Mouse (Mus musculus): ENCODE measurements around the gene Sema4d. TPM values are rescaled to one million over a fixed set of nuclear protein-coding genes. Genes with fewer than 3 reads are reported as not detected.
A peak's percentile ranks its signal among the peaks of the same experiment; 100 is the strongest.

The Sema4d gene
- total RNA-seq, 2 experiments from 2014 or later: 6.5 to 18.8 TPM

DNA sequence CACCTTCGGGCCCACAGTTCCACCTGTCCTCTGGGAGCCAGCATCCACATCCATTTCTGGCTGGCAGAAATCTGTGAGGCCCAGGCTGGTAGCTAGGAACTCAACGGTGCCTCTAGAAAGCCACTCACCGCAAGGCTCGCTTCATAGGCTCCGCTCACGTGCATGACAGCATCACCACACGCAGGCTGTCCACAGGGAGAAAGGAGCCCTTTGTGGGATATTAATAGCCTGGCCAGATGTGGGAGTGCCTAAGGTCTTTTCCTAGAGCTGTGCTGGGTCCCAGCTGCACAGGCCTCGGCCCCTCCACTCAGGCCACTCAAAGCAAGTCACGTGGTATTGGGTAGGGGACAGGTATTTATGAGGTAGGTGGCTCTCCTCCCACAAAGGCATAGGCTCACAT, 35.1 kb downstream of the Sema4d start:
- no peak for ATAC-seq (replicated peaks; ENCODE audit: low FRiP score, poor library complexity, severe bottlenecking)

GRCm38 (mm10) chr13:51757099-51757498, 36.4 kb downstream of the Sema4d start:
- no peak for ATAC-seq (replicated peaks; ENCODE audit: low FRiP score, poor library complexity, severe bottlenecking)

DNA sequence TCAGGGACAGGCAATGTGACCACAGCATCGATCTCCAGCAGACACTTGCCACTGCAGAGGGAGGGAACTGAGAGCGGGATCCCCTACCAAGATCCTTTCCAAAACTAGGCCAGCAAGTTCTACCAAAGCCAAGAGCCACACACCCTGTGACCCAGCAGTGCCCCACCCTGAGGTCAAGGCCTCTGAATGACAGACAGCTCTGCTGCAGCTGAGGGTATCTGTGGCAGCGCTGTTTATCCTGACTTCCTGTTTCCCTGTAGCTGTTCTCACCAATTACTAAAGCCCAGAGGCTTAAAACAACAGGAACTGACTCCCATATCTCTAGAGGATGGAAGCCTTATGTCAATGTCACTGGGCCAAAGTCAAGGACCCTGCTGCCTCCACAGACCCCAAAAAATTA, 37.0 kb downstream of the Sema4d start:
- peak; percentile 64 for ATAC-seq (replicated peaks; ENCODE audit: low FRiP score, poor library complexity, severe bottlenecking)

- no peak for ATAC-seq (replicated peaks; ENCODE audit: low FRiP score, poor library complexity, severe bottlenecking)
Measured at GRCm38 (mm10) chr13:51756019-51756418, 37.5 kb downstream of the Sema4d start.

DNA sequence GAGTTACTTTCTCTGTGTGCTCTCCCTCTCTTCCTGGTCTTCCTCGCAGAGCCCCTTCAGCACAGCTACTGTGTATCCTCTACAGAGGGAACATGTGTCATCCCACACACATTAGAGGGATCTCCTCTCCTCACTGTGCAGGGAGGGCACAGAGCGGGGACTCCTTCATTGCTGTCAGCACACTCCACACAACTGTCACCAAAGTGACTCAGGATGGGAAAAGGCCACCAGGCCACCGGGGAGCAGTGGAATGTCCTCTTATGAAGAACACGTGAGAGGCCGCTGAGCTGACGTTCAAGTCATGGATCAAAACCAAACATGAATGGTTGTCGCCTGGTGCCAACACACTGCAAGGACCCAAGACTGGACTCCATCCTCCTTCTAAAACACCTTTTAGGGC, 38.0 kb downstream of the Sema4d start:
- ATAC-seq (replicated peaks; ENCODE audit: low FRiP score, poor library complexity, severe bottlenecking): no peak

DNA sequence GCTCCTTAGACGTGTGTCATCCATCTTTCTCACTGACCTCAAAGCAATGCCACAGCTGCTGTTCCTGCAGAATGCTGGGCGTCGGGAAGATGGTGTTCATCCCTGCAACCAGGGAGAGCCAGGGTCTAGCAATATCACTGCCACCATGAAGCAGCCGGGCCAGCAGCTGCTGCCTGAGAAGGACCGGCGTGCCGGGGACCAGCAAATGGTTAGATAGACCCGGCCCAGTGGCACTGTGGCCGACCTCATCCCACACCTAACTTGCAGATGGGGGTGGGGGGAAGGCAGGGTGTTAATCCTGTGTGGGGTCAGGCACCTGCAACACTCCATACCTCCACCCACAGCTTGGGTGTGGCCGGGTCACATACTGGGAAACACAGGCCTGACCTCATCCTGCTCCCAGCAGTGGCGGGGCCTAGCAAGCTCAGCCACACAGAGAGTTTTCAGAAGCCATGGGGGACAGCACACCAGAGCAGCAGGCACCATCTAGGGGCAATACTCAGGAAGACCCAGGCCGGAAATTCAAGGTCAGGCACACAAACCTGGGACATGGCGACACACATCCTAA, 38.9 kb downstream of the Sema4d start:
- no peak for ATAC-seq (replicated peaks; ENCODE audit: low FRiP score, poor library complexity, severe bottlenecking)

DNA sequence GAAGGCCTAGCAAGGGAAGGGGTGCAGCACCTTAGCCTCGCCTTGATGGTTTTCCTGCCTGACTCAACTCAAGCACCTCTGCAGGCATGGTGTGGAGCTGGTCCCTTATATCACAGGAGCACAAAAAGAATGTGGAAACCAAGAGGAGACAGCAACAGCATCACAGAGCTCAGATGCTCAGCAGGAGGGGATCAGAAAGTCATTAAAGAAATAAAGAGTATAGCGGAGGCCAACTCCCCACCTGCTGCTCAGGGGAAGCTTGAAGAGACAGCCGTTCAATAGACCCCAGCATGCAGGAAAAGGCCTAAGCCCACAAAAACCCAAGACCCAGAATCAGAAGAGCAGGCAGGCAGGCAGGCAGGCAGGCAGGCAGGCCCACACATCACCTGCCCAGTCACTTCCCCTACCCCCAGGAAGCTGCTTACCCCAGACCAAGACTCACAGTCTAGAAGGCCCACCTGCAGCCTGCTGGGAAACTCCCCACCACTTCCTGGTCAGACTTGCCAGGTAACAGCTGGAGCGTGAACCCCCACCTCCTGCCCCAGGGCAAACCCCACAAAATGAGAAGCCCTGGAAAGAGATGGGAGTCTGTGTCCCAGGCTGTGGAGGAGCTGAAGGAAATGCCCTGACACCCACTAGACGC, 39.6 kb downstream of the Sema4d start:
- no peak for ATAC-seq (replicated peaks; ENCODE audit: low FRiP score, poor library complexity, severe bottlenecking)

DNA sequence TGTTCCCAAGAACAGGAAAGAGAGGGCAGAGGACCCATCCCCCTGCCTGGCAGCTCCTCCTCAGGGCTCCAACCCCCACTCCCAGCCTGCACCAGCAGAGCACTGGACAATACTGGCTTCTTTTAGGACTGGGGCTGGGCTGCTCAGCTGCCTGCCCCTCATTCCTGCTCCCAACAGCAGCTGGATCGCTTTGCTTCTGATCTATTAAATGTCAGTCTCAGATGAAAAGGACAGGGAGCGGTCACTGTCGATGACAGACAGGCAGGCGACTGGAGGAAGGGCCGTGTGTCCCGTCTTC, 40.4 kb downstream of the Sema4d start:
- ATAC-seq (replicated peaks; ENCODE audit: low FRiP score, poor library complexity, severe bottlenecking): no peak

DNA sequence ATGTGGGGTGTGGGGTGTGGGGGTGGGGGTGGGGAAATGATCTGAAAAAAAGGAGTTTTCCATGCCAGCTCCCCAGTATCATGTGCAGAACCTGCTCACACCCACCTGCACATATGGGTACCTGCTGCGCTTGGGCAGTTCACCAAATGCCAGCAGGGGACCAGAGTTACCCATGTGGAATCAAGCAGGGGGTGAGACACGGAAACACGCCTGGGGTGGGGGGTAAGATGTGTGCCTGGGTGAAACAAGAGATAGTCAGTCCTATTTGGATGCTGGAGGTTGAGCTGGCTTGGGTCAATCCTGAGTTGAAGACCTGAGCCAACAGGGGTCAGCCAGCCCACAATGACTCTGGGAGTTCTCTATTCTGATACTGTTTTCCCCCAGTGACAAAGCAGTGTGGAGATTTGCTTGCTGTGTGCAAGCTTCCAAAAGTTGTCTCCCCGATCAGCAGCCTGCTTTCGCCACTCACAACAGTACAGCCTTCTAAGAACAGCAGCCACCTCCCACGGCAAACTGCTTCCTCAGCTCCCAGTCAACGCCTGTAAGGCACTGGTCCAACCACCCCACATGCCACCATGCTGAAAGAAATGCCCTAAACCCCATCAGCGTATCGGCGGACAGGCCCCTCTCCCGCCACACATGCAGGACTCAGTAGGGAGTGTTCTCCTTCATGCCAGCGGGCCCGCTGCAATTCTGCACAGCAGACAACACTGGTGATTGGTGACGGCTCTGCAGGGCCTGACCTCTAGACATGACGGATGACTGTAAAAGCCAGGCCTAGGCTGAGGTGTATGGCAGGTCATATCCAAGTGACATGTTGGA, 41.0 kb downstream of the Sema4d start:
- ATAC-seq (replicated peaks; ENCODE audit: low FRiP score, poor library complexity, severe bottlenecking): no peak

GRCm38 (mm10) chr13:51749578-51750345, 43.8 kb downstream of the Sema4d start:
- no peak for ATAC-seq (replicated peaks; ENCODE audit: low FRiP score, poor library complexity, severe bottlenecking)

GRCm38 (mm10) chr13:51748009-51748552, 45.5 kb downstream of the Sema4d start:
- peak; percentile 93 for ATAC-seq (replicated peaks; ENCODE audit: low FRiP score, poor library complexity, severe bottlenecking)

DNA sequence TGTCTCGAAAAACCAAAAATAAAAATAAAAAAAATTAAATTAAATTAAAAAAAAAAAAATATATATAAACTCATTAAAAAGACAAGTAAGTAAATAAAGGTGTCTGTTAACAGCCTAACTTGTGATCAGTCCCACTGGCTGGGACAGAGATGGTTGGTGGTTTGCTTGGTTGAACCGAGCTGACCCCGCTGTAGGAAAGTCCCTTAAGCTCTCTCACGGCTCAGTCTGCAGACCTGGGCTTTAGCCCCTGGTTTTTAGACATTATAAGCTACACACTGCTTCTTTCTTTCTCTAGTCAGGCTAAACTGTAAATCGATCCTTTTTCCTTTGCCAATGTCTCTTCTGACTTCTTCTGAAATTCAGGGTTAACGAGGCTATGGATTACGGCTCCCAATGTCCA, 46.5 kb downstream of the Sema4d start:
- no peak for ATAC-seq (replicated peaks; ENCODE audit: low FRiP score, poor library complexity, severe bottlenecking)

DNA sequence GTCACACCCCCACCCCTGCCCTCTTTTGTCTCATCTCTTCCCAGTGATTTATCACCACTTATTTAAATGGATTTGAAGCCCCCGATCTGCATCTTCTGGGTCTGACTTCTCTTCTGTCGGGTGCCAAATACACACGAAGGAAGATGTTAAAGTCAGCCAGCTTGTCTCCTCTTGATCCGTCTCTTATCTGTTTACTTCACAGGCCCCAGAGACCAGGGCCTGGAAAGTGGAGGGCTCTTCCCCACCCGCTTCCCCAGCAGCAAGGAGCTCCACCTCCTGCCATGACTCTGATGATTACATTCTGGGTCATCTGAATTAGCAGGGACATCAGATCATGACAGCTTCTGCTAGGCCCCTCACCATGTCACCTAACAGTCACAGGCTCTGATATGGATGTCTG, 47.7 kb downstream of the Sema4d start:
- ATAC-seq (replicated peaks; ENCODE audit: low FRiP score, poor library complexity, severe bottlenecking): 0 out of 2 replicates have a peak, but pooled peaks have one; percentile 14

GRCm38 (mm10) chr13:51743855-51744254, 49.7 kb downstream of the Sema4d start:
- no peak for ATAC-seq (replicated peaks; ENCODE audit: low FRiP score, poor library complexity, severe bottlenecking)

DNA sequence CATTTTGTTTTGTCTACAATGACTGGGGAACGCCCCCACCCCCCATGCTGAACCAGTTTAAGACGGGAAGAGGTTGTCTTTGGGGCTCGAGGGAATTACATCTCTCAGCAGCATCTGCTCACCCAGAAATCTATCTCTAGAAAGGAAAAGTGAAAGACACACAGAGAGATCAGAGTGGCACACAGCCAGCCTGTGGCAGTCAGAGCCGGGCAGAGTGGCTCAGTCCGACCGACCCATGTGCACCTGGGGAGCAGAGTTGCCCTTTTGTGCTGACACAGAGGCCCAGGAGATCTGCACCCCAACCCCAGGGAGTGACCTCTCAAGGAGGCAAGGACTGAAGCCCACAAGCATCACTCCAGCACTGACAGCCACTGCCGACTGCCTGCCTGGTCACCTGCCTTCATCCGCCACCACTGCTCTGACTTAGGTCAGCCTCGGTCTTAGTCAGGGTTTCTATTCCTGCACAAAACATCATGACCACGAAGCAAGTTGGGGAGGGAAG, 50.9 kb downstream of the Sema4d start:
- no peak for ATAC-seq (replicated peaks; ENCODE audit: low FRiP score, poor library complexity, severe bottlenecking)

DNA sequence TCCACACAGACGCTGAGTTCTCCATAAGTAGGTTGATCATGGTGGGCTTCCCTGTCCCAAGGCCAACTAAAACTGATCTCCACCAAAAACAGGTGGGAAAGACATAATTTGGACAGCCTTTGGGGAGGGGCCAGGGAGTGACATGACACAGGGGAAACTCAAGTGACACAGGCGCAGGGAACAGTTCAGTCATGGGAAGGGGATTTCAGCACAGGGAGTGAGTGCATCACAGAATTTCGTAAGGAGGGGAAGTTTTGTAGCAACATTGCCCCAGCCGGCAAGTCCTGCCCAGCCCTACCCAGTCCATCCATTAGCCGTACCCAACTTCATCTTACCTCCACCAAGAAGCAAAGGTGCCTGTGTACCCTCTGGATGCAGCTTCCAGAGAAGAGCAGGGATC, 52.8 kb downstream of the Sema4d start:
- no peak for ATAC-seq (replicated peaks; ENCODE audit: low FRiP score, poor library complexity, severe bottlenecking)

- ATAC-seq (replicated peaks; ENCODE audit: low FRiP score, poor library complexity, severe bottlenecking): no peak
Measured at GRCm38 (mm10) chr13:51739713-51740112, 53.8 kb downstream of the Sema4d start.

DNA sequence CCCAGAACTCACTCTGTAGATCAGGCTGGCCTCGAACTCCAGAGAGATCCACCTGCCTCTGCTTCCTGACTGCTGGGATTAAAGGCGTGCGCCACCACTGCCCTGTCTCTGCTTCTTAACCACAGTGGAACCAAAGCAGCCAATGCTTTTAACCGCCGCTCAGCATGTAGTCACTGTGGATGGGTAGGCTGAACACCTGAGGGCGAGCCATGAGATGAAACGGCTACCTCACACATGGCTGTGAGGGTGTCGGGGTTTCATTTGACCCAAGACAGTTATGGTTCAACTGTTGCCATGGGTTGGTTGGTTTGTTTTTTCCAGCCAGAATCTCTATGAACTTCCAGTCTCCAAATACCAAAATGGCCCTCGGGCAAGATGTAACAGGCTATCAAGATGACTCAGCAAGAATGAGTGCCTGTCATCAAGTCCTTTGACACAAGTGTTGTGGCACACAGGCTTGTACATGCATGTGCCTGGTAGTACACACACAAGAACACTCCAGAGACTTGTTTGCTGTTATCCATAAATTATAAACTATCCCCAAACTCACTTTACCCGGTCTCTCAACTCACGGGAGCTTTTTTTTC, 54.9 kb downstream of the Sema4d start:
- no peak for ATAC-seq (replicated peaks; ENCODE audit: low FRiP score, poor library complexity, severe bottlenecking)

DNA sequence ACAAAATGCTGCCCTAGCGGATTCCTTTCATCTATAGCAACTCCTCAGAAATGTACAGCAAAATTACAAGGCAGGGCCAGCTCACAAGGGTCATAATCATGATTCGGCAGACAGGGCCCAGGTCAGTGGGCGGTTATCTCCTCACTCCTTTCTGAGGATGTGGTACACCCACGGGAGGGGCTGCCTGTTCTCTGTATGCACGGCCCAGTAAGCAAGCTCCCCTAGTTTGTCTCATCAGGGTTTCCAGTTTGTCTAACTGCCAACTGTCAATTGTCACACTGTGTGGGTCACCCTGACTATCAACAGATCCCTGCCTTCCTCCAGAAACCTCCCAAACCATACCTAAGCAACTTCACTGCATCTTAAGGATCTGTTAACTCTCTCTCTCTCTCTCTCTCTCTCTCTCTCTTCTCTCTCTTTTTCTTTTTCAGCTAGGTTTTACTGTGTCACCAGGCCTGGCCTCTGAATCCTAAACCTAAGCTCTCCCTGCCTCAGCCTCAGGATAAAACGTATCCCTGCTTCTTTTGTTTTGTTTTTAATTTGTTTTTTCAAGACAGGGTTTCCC, 55.5 kb downstream of the Sema4d start:
- peak; percentile 66 for ATAC-seq (replicated peaks; ENCODE audit: low FRiP score, poor library complexity, severe bottlenecking)

All from erythroblast, adult 5-6 weeks (primary cell).